ENCODE assay signal across 31 mouse cellular contexts in the genomic region with DNA sequence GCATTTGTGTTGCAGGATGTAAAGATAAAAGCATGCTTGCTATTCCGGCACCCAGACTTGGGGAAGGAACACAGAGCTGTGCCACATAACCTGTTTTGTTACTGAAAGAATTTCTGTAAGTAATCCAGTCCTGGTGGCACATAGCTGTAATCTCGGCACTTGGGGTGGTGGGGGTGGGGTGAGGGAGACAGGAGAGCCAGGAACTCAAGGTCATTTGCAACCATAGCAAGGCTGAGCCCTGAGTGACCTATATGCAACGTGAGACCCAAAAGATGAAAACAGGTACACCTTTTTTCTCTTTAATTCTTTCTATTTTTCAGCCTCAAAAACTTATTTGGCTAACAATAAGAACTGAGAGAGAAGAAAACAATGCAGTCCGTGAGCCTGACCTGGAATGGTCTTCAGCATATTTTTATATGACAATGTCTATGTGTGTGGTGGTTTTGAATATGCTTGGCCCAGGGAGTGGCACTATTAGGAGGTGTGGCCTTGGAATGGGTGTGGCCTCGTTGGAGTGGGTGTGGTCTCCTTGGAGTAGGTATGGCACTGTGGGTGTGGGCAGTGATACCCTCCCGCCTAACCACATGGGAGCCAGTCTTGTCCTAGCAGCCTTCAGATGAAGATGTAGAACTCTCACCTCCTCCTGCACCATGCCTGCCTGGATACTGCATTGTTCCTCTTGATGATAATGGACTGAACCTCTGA. TPM values are rescaled to one million over a fixed set of nuclear protein-coding genes. Genes with fewer than 3 reads are reported as not detected.
DNase-seq lines count a peak whose midpoint lies in the region; ATAC-seq and TF ChIP-seq lines count a peak whose summit lies in the region.
"Had no signal": no experiment of that assay in that cellular context is flagged by ENCODE, and none has a peak within 500 bp of the region (broad histone marks: within the 10 kb centered on the region; RNA-seq: fewer than 3 reads in every experiment).

No protein-coding gene starts in this region.

- H3K27ac ChIP-seq in heart, embryonic 12.5 days (ENCODE audit: poor library complexity, severe bottlenecking): peak overlapping the region; percentile 90
- H3K27ac ChIP-seq in liver, postnatal 0 days (ENCODE audit: low read depth): no peak overlapping the region
- H3K27ac ChIP-seq: embryonic facial prominence, embryonic 15.5 days; hindbrain, postnatal 0 days; limb, embryonic 10.5 days; macrophage; stomach, embryonic 15.5 days had no signal

- H3K36me3 ChIP-seq in heart, embryonic 12.5 days: no peaks in the 10 kb centered on the region
- H3K36me3 ChIP-seq in liver, postnatal 0 days (replicated peaks; ENCODE audit: insufficient read depth, low read length): no peaks in the 10 kb centered on the region
- no peaks in the 10 kb centered on the region for H3K36me3 ChIP-seq in E14TG2a.4 (ENCODE audit: insufficient read depth, low read length)
- H3K36me3 ChIP-seq: embryonic facial prominence, embryonic 15.5 days; limb, embryonic 10.5 days; stomach, embryonic 15.5 days had no signal

- no peak overlapping the region for H3K9ac ChIP-seq in heart, embryonic 12.5 days
- no peak overlapping the region for H3K9ac ChIP-seq in liver, postnatal 0 days (replicated peaks)
- H3K9ac ChIP-seq: embryonic facial prominence, embryonic 15.5 days; stomach, embryonic 15.5 days had no signal

- 0 out of 2 replicates have a peak, but pooled peaks cover 3% of the 10 kb centered on the region for H3K27me3 ChIP-seq in heart, embryonic 12.5 days (replicated peaks)
- H3K27me3 ChIP-seq in liver, postnatal 0 days (ENCODE audit: insufficient read depth, low read length): peaks cover 4% of the 10 kb centered on the region; the same call in 1 of the 2 replicates
- no peaks in the 10 kb centered on the region for H3K27me3 ChIP-seq in E14TG2a.4 (ENCODE audit: insufficient read depth, low read length)
- H3K27me3 ChIP-seq: stomach, embryonic 15.5 days had no signal

- no peak for DNase-seq in heart, adult 18-20 months
- DNase-seq in liver (peak; percentile 35), R1 (ENCODE audit: low read depth, low spot score) (peak; percentile 87)
- DNase-seq in liver, postnatal 0 days: no peak
- no peak for DNase-seq in spleen, adult 12 weeks (ENCODE audit: low spot score)
- DNase-seq: adrenal gland, adult 2 months; cerebellum, adult 11 months; cerebellum, adult 9-11 months; kidney, adult 9 months; lung, adult 2 months; thymus, postnatal 25 days had no signal

- WGBS in heart, embryonic 12.5 days: 55% methylated on average over 6 of the region's 6 CpGs
- WGBS in liver, postnatal 0 days (ENCODE audit: insufficient replicate concordance): 57% methylated on average over 6 of the region's 6 CpGs

- no peak for TF ChIP-seq EP300 in liver, postnatal 0 days (IDR thresholded peaks at IDR 0.05; ENCODE audit: low read depth)

- no peak overlapping the region for H3K4me3 ChIP-seq in heart, embryonic 12.5 days
- no peak overlapping the region for H3K4me3 ChIP-seq in liver, postnatal 0 days (ENCODE audit: low read depth, low read length)
- H3K4me3 ChIP-seq in E14TG2a.4 (replicated peaks; ENCODE audit: low read length): peak overlapping the region; percentile 55
- H3K4me3 ChIP-seq: embryonic facial prominence, embryonic 15.5 days; limb, embryonic 10.5 days; stomach, embryonic 15.5 days had no signal

- ATAC-seq in heart, embryonic 12.5 days (ENCODE audit: insufficient number of reproducible peaks, low FRiP score): no peak
- ATAC-seq in liver, postnatal 0 days: no peak
- ATAC-seq: forebrain, embryonic 16.5 days; hindbrain, postnatal 0 days; intestine, embryonic 16.5 days had no signal

- no peak overlapping the region for H3K4me2 ChIP-seq in heart, embryonic 12.5 days
- H3K4me2 ChIP-seq in liver, postnatal 0 days (ENCODE audit: low read depth, low read length): no peak overlapping the region
- H3K4me2 ChIP-seq: embryonic facial prominence, embryonic 15.5 days; stomach, embryonic 15.5 days had no signal

- 0 out of 2 replicates have a peak, but pooled peaks cover 4% of the 10 kb centered on the region for H3K9me3 ChIP-seq in heart, embryonic 12.5 days (replicated peaks)
- H3K9me3 ChIP-seq in liver, postnatal 0 days (ENCODE audit: low read length): no peaks in the 10 kb centered on the region
- no peaks in the 10 kb centered on the region for H3K9me3 ChIP-seq in E14TG2a.4 (ENCODE audit: low read length)
- H3K9me3 ChIP-seq: embryonic facial prominence, embryonic 15.5 days; limb, embryonic 10.5 days; stomach, embryonic 15.5 days had no signal

- peaks cover 40% of the 10 kb centered on the region for H3K4me1 ChIP-seq in heart, embryonic 12.5 days (replicated peaks)
- H3K4me1 ChIP-seq in liver, postnatal 0 days (ENCODE audit: insufficient read depth): peaks cover 9% of the 10 kb centered on the region; the same call in 1 of the 2 replicates
- H3K4me1 ChIP-seq in E14TG2a.4 (replicated peaks; ENCODE audit: low read depth, low read length): peaks cover 94% of the 10 kb centered on the region

- TF ChIP-seq CTCF in liver, postnatal 0 days (IDR thresholded peaks at IDR 0.05; ENCODE audit: low read depth): no peak
- TF ChIP-seq CTCF in E14TG2a.4 (conservative IDR thresholded peaks at IDR 0.05; ENCODE audit: low read length): no peak

RNA-seq across cellular contexts. Expression of gene 1700016D06Rik, which starts 4.0 kb away (rescaled TPM):
- polyA plus RNA-seq in heart, embryonic 12.5 days (2016; fragmentation: Nextera tagmentation; extraction: Ambion mirVana): not detected in 2 replicates
- not detected for total RNA-seq in heart, adult 18-20 months (2021)
- polyA plus RNA-seq in liver, postnatal 0 days (2015; fragmentation: Nextera tagmentation; extraction: Ambion mirVana): not detected in 2 replicates
- total RNA-seq: adrenal gland, adult 2 months; adrenal gland, postnatal 4 days; common myeloid progenitor, adult 5-6 weeks; gastrocnemius, postnatal 36 days; hindbrain, postnatal 0 days; layer of hippocampus, adult 18-20 months; layer of hippocampus, postnatal 14 days; left cerebral cortex, adult 8-10 months; liver, adult 2 months; midbrain, postnatal 0 days had no signal
- polyA plus RNA-seq: adrenal gland, adult 2 months; C2C12; embryonic facial prominence, embryonic 15.5 days; hindbrain, embryonic 11.5 days; hindbrain, postnatal 0 days; intestine, embryonic 16.5 days; limb, embryonic 10.5 days; liver, adult 2 months; lung, adult 2 months; macrophage; neural tube, embryonic 14.5 days; stomach, embryonic 15.5 days had no signal

RNA-seq across cellular contexts. Expression of gene Arhgef7, which starts 22.7 kb away (rescaled TPM):
- 70.5 and 75.3 TPM in 2 replicates for polyA plus RNA-seq in heart, embryonic 12.5 days (2016; fragmentation: Nextera tagmentation; extraction: Ambion mirVana)
- total RNA-seq in heart, adult 18-20 months (2021): 100 to 1,000 TPM in 1 of 2 experiments, 10 to 100 TPM in 1; 96.3 to 113 TPM
- 7.6 and 9.2 TPM in 2 replicates for polyA plus RNA-seq in liver, postnatal 0 days (2015; fragmentation: Nextera tagmentation; extraction: Ambion mirVana)

Comparison
In these comparisons a context has a peak if more than half of its experiments do, and no peak if none do; other contexts are left out.
1. DNase-seq: peak in liver (single experiment) and R1 (single experiment); none in heart, adult 18-20 months (0 of 2), liver, postnatal 0 days (single experiment) and spleen, adult 12 weeks (single experiment).